Mouse (Mus musculus) myocyte (in vitro differentiated cells): ENCODE data around the gene Fasl.

ENCODE experiments used
- E2F4 ChIP-seq: IDR thresholded peaks from one replicate; pipeline ENCODE4 v1.6.1; 2011; ENCODE audit warnings: mild to moderate bottlenecking, control low read depth, moderate library complexity; ENCODE audit not compliant: insufficient read depth
- POLR2A ChIP-seq: IDR thresholded peaks from one replicate; pipeline ENCODE4 v1.6.1; 2011; ENCODE audit warnings: low read depth, mild to moderate bottlenecking, control low read depth, moderate library complexity; ENCODE audit not compliant: insufficient read length
- POLR2AphosphoS2 ChIP-seq: IDR thresholded peaks from one replicate; pipeline ENCODE4 v1.6.1; 2011; ENCODE audit warnings: low read depth, control low read depth; ENCODE audit not compliant: insufficient read length
- USF1 ChIP-seq: IDR thresholded peaks from one replicate; pipeline ENCODE4 v1.6.1; 2011; ENCODE audit warnings: low read depth, mild to moderate bottlenecking, control low read depth, moderate library complexity

DNA sequence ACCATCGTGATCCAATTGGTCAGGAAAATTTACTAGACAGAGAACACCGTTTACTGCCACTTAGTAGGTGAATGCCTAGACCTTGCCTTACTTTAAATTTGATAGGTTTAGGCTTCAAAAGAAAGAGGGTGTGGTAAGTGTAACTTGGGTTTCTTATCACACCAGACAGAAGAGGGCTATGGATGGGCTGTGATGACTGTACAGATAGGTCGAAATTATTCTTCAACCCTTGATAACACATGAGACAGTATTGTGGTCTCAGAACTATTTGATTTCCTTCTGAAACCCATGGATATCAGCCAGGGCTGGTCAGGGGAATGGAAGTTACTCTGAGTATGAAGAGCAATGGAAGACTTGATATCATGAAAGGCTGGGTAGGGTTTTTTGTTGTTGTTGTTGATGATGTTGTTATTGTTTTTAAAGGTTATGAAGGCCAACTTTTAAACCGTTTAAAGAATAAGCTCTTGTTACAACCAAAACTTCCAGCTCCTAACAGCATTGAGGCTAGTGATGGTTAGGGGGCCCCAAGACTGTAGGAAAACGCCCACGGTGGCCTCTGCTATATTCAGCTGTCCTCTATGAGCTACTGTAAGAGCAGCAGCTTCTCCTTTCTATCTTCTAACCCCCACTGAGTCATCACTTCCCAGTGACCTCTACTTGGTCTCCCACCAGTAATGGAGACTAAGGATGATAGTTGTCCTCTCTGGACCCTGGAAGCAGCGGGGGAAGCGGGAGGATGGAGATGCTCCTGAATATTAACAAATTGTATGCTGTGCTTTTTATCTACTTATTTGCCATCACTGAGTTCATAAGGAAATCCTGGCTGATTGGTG, 3.8 kb upstream of the Fasl start:
- TF ChIP-seq POLR2A: no peak
- TF ChIP-seq POLR2AphosphoS2: no peak
- no peak for TF ChIP-seq E2F4
- TF ChIP-seq USF1: no peak
